Mouse (Mus musculus): Measurements from ENCODE around the gene Gm49337. TPM values are rescaled to one million over a fixed set of nuclear protein-coding genes. Genes with fewer than 3 reads are reported as not detected.
A peak's percentile ranks its signal among the peaks of the same experiment; 100 is the strongest.
"Not testable (repeated sequence)": the region's sequence is repeated elsewhere in the genome, so short reads cannot be mapped to it uniquely, and the experiment has no call there.

The Gm49337 gene
- total and polyA plus RNA-seq, 2 experiments from 2014 or later, result not detected

GRCm38 (mm10) chr4:116208891-116209290, 35.7 kb downstream of the Gm49337 start:
- DNase-seq (ENCODE audit: low spot score) (no peak), ATAC-seq (ENCODE audit: low FRiP score) (no peak)
- TF ChIP-seq CTCF (IDR thresholded peaks at IDR 0.05), result no peak
- Histone ChIP-seq H3K4me1 (ENCODE audit: insufficient read depth, low read length) (no peaks in the 10 kb centered on the region), H3K9me3 (ENCODE audit: low read length) (no peaks in the 10 kb centered on the region), H3K4me2 (ENCODE audit: low read depth, low read length, poor library complexity, severe bottlenecking) (no peak overlapping the region), H3K36me3 (ENCODE audit: insufficient read depth, low read length) (no peaks in the 10 kb centered on the region), H3K4me3 (ENCODE audit: low read depth, low read length) (no peak overlapping the region), H3K27ac (ENCODE audit: low read depth, low read length) (no peak overlapping the region), H3K27me3 (ENCODE audit: insufficient read depth, low read length) (no peaks in the 10 kb centered on the region), H3K9ac (replicated peaks; ENCODE audit: low read length, poor library complexity, severe bottlenecking) (no peak overlapping the region)
- WGBS, result 76% methylated on average over 1 of the region's 1 CpGs

- H3K4me3 ChIP-seq (ENCODE audit: low read depth, low read length), result no peak overlapping the region
Measured at GRCm38 (mm10) chr4:116215895-116216605, 42.9 kb downstream of the Gm49337 start.

GRCm38 (mm10) chr4:116217046-116217445, 43.9 kb downstream of the Gm49337 start:
- Histone ChIP-seq H3K4me1 (ENCODE audit: insufficient read depth, low read length) (peaks cover 4% of the 10 kb centered on the region; the same call in 1 of the 2 replicates), H3K9ac (replicated peaks; ENCODE audit: low read length, poor library complexity, severe bottlenecking) (no peak overlapping the region), H3K36me3 (ENCODE audit: insufficient read depth, low read length) (no peaks in the 10 kb centered on the region), H3K4me2 (ENCODE audit: low read depth, low read length, poor library complexity, severe bottlenecking) (no peak overlapping the region), H3K4me3 (ENCODE audit: low read depth, low read length) (no peak overlapping the region), H3K27ac (ENCODE audit: low read depth, low read length) (no peak overlapping the region), H3K9me3 (ENCODE audit: low read length) (no peaks in the 10 kb centered on the region), H3K27me3 (ENCODE audit: insufficient read depth, low read length) (no peaks in the 10 kb centered on the region)
- no peak for TF ChIP-seq CTCF (IDR thresholded peaks at IDR 0.05)
- WGBS, result 60% methylated on average over 2 of the region's 2 CpGs
- DNase-seq (ENCODE audit: low spot score) (peak; percentile 47), ATAC-seq (ENCODE audit: low FRiP score) (no peak)

More at GRCm38 (mm10) chr4:116215895-116216605, 42.9 kb downstream of the Gm49337 start:
- Histone ChIP-seq H3K9ac (replicated peaks; ENCODE audit: low read length, poor library complexity, severe bottlenecking) (no peak overlapping the region), H3K4me1 (ENCODE audit: insufficient read depth, low read length) (peaks cover 4% of the 10 kb centered on the region; the same call in 1 of the 2 replicates), H3K4me2 (ENCODE audit: low read depth, low read length, poor library complexity, severe bottlenecking) (no peak overlapping the region), H3K27me3 (ENCODE audit: insufficient read depth, low read length) (no peaks in the 10 kb centered on the region), H3K36me3 (ENCODE audit: insufficient read depth, low read length) (no peaks in the 10 kb centered on the region), H3K9me3 (ENCODE audit: low read length) (no peaks in the 10 kb centered on the region), H3K27ac (ENCODE audit: low read depth, low read length) (no peak overlapping the region)
- DNase-seq (ENCODE audit: low spot score), result no peak
- WGBS, result 89% methylated on average over 2 of the region's 2 CpGs
- ATAC-seq (ENCODE audit: low FRiP score), result no peak
- no peak for TF ChIP-seq CTCF (IDR thresholded peaks at IDR 0.05)

- not testable (repeated sequence) for H3K9me3 ChIP-seq (ENCODE audit: low read length); H3K36me3 ChIP-seq (ENCODE audit: insufficient read depth, low read length); H3K4me1 ChIP-seq (ENCODE audit: insufficient read depth, low read length); H3K9ac ChIP-seq (replicated peaks; ENCODE audit: low read length, poor library complexity, severe bottlenecking); ATAC-seq (ENCODE audit: low FRiP score); H3K27ac ChIP-seq (ENCODE audit: low read depth, low read length); H3K27me3 ChIP-seq (ENCODE audit: insufficient read depth, low read length); H3K4me2 ChIP-seq (ENCODE audit: low read depth, low read length, poor library complexity, severe bottlenecking); DNase-seq (ENCODE audit: low spot score); H3K4me3 ChIP-seq (ENCODE audit: low read depth, low read length)
- WGBS, result 79% methylated on average over 1 of the region's 1 CpGs
Measured at GRCm38 (mm10) chr4:116217661-116218060, 44.5 kb downstream of the Gm49337 start.

GRCm38 (mm10) chr4:116219056-116219455, 45.9 kb downstream of the Gm49337 start:
- Histone ChIP-seq H3K9me3 (ENCODE audit: low read length) (no peaks in the 10 kb centered on the region), H3K9ac (replicated peaks; ENCODE audit: low read length, poor library complexity, severe bottlenecking) (no peak overlapping the region), H3K36me3 (ENCODE audit: insufficient read depth, low read length) (no peaks in the 10 kb centered on the region), H3K4me1 (ENCODE audit: insufficient read depth, low read length) (peaks cover 4% of the 10 kb centered on the region; the same call in 1 of the 2 replicates), H3K4me2 (ENCODE audit: low read depth, low read length, poor library complexity, severe bottlenecking) (no peak overlapping the region), H3K27ac (ENCODE audit: low read depth, low read length) (no peak overlapping the region), H3K27me3 (ENCODE audit: insufficient read depth, low read length) (no peaks in the 10 kb centered on the region), H3K4me3 (ENCODE audit: low read depth, low read length) (no peak overlapping the region)
- no peak for ATAC-seq (ENCODE audit: low FRiP score)
- no peak for TF ChIP-seq CTCF (IDR thresholded peaks at IDR 0.05)
- 89% methylated on average over 1 of the region's 1 CpGs for WGBS
- no peak for DNase-seq (ENCODE audit: low spot score)

- DNase-seq (ENCODE audit: low spot score), result peak; percentile 3
- TF ChIP-seq CTCF (IDR thresholded peaks at IDR 0.05), result no peak
- Histone ChIP-seq H3K27ac (ENCODE audit: low read depth, low read length) (peak overlapping the region; percentile 99), H3K4me1 (ENCODE audit: insufficient read depth, low read length) (peaks cover 4% of the 10 kb centered on the region; the same call in 1 of the 2 replicates), H3K27me3 (ENCODE audit: insufficient read depth, low read length) (no peaks in the 10 kb centered on the region), H3K9me3 (ENCODE audit: low read length) (no peaks in the 10 kb centered on the region), H3K4me3 (ENCODE audit: low read depth, low read length) (peak overlapping the region; percentile 78), H3K4me2 (ENCODE audit: low read depth, low read length, poor library complexity, severe bottlenecking) (peak overlapping the region; percentile 68), H3K9ac (replicated peaks; ENCODE audit: low read length, poor library complexity, severe bottlenecking) (peak overlapping the region; percentile 84), H3K36me3 (ENCODE audit: insufficient read depth, low read length) (no peaks in the 10 kb centered on the region)
- no peak for ATAC-seq (ENCODE audit: low FRiP score)
- WGBS, result 4% methylated on average over 6 of the region's 6 CpGs
Measured at GRCm38 (mm10) chr4:116220071-116220650, 47.0 kb downstream of the Gm49337 start.

Measured in midbrain, postnatal 0 days (tissue).